Mouse (Mus musculus): ENCODE data around the gene Thada.

The Thada gene

DNA sequence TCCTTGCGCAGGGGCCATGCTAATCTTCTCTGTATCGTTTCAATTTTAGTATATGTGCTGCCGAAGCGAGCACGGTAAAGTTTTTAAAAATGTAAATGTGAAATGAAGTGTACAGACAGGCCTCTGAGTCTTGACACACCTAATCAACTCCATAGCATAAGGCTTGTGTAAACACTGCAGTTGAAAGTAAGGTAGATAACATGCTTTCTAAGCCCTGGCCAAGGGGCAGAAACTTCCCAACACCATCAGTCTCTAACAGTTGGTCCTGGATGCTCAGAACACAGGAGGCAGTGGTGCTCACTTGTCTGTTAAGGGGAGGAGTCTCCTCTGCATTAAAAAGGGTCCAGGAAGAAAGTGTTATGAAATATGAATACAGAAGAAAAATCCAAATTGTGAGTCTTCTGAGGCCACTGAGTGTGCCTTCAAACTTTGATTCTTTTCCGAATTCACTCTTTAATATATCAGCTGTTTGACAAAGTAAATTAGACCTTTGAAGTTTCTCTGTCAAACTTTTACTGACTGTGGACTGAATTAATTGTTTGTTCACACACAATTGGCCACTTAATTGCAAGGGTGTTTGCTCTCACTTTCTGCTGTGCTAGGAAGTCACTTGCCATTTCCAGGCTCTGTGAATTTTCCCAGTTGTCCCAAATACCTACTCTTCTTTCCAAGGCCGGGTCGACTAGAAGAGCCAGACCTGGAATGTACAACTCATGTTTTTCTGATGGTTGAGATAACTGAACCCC lies 178.2 kb downstream of the Thada start:
- no peaks in the 10 kb centered on the region for H3K27me3 ChIP-seq (ENCODE audit: control insufficient read depth, insufficient read depth, low read length, poor library complexity, severe bottlenecking)
- DNase-seq (ENCODE audit: low read depth, low spot score) = no peak
- H3K36me3 ChIP-seq (ENCODE audit: control insufficient read depth, insufficient read depth, low read length, poor library complexity, severe bottlenecking) = peaks cover 4% of the 10 kb centered on the region; the same call in 1 of the 2 replicates

DNA sequence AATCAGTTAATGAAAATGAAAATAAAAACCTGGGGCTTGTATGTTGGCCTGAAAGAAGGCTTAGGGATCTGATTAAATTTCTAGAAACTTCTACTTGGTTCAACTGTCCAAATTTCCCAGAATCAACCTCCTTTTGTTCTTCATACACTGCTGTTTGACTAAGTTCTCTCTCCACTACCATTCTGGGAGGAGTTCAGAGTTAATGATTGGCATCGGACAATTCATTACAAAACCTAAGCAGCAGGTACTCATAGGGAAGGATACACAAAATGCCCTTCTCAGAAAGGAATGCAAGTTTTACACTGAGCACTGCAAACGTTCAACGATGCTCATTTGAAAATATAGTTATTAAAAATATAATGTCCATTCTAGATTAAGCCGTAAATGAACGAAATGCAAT lies 179.5 kb downstream of the Thada start:
- peaks cover 4% of the 10 kb centered on the region; the same call in 1 of the 2 replicates for H3K36me3 ChIP-seq (ENCODE audit: control insufficient read depth, insufficient read depth, low read length, poor library complexity, severe bottlenecking)
- H3K27me3 ChIP-seq (ENCODE audit: control insufficient read depth, insufficient read depth, low read length, poor library complexity, severe bottlenecking) = no peaks in the 10 kb centered on the region
- DNase-seq (ENCODE audit: low read depth, low spot score) = no peak

DNA sequence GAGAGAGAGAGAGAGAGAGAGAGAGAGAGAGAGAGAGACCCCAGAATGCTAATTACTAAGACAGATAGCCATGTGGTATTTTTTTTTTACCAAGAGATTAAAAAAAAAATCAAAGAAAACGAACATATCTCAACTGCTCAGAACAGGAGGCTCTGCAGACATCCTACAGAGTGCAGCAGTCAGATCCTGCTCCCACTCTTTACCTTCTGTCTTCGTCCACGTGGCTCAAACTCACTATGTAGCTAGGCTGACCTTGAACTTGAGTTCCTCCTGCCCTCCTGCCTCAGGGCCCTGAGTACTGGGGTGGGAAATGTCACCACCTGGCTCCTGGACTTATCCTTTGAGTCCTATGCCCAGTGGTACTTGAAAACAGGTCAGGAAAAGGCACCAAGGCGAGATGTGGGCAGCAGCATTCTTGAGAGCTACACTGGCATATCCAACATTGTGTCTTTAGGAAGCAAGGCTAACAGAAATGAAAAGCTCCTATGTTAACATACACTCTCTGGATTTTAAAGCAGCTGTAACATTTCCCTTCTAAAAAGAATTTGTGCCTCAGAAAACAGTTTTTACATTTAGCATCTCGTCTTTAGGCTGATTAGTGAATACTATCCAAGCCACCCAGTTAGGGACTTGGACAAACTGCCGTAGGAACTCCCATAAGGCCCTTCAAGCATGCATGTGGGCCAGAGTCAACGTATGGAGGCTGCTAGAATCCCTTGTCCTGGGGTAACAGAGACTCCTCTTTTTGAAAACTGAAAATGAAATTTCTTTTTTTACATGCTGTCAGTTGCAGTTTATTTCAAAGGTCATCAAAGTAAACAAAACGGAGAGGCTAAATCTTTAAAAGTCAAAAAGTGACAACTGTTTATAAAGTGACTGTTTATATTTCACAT lies 183.4 kb downstream of the Thada start:
- no peaks in the 10 kb centered on the region for H3K27me3 ChIP-seq (ENCODE audit: control insufficient read depth, insufficient read depth, low read length, poor library complexity, severe bottlenecking)
- H3K36me3 ChIP-seq (ENCODE audit: control insufficient read depth, insufficient read depth, low read length, poor library complexity, severe bottlenecking) = peaks cover 4% of the 10 kb centered on the region; the same call in 1 of the 2 replicates
- no peak for DNase-seq (ENCODE audit: low read depth, low spot score)

DNA sequence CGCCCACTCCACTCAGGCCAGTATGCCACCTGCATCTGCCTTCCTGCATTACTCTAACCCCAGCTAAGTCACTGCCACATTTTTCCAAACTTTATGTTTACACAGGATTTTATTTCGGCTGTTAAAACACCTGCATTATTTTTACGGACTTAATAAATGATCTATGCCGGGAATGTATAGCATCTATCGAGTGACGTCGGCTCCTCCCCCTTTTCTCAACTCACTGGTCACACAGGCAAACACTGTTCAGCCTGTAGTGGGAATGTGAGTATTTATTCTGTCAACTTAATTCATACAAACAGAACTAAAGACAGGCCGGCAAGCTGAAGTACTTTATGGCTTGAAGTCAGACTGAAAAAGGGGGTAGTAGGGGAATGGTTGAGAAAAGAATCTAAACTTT lies 187.0 kb downstream of the Thada start:
- no peak for DNase-seq (ENCODE audit: low read depth, low spot score)
- Histone ChIP-seq H3K27me3 (ENCODE audit: control insufficient read depth, insufficient read depth, low read length, poor library complexity, severe bottlenecking) (no peaks in the 10 kb centered on the region), H3K36me3 (ENCODE audit: control insufficient read depth, insufficient read depth, low read length, poor library complexity, severe bottlenecking) (peaks cover 4% of the 10 kb centered on the region; the same call in 1 of the 2 replicates)

DNA sequence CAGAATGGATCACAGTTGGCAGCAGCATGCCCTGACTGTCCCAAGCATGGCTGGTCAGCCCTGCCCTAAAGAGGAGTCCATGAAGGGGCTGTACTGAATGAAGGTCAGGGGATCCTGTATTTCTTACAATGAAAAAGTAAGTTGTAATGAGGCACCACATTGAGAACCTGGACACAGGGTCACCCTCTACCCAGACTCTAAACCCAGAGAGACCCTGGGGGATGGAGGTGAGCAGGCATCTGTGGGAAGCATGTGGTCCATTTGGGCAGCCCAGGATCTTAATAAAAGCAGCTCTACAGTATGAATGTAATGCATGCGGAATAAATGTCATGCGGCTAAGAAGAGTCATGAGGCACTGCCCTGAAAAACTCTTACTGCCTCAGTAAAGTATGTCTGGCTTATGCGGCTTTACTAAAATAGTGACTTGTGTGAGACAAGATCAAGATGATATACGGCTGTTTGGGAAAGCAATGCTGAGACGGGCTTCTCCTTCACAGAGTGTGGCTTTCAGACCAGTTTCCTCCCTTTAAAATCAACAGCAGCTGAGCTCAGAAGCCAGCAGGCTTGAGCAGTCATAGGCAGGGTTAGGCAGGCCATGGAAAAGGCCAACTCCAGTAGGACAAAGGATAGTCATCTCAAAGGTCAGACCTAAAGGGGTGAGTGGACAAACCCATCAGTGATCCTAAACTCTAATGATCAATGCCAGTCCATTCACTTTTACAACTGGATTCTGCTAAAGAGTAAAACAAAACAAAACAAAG lies 187.6 kb downstream of the Thada start:
- no peak for DNase-seq (ENCODE audit: low read depth, low spot score)
- peaks cover 2% of the 10 kb centered on the region; the same call in 1 of the 2 replicates for H3K36me3 ChIP-seq (ENCODE audit: control insufficient read depth, insufficient read depth, low read length, poor library complexity, severe bottlenecking)

DNA sequence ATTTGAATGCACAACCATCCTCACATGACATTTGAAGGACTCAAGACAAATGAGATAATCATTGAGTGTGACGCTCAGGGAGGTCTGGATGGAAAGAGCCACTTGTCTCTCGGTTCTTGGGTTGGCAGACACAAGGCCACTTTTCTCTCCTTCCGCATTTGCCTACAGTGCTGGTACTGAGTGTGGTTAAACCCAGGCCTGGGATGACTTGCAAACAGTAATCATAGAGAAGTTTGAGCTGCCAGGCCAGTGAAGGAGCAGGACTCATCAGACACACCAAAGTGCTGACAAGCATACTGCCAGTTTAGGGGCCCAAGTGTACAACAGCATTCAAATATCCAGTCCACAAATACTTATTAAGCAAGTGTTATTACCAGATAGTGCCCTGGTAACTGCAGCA lies 191.0 kb downstream of the Thada start:
- DNase-seq (ENCODE audit: low read depth, low spot score) = no peak

More for the DNA sequence above, 187.6 kb downstream of the Thada start:
- H3K27me3 ChIP-seq (ENCODE audit: control insufficient read depth, insufficient read depth, low read length, poor library complexity, severe bottlenecking) = no peaks in the 10 kb centered on the region

DNA sequence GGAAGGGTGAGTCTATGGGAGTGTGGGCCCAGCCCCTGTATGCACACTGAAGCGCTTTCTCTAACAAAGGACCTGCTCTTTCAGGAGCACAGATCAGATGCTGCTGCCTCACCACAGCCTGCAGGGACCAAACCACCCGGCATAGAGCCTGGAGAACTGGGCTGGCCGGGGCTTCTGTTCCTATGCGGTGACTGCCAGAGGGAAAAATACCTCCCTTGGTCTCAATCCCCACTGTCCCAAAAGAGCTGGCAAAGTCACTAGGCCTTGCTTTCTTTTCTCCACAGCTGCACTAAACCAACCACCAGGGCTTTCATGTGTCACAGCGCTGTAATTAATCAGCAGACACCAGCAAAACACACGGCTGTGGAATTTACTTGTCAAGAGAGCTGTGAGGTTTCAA lies 191.8 kb downstream of the Thada start:
- DNase-seq (ENCODE audit: low read depth, low spot score) = no peak
- Histone ChIP-seq H3K36me3 (ENCODE audit: control insufficient read depth, insufficient read depth, low read length, poor library complexity, severe bottlenecking) (no peaks in the 10 kb centered on the region), H3K27me3 (ENCODE audit: control insufficient read depth, insufficient read depth, low read length, poor library complexity, severe bottlenecking) (no peaks in the 10 kb centered on the region)

More for the DNA sequence above, 191.0 kb downstream of the Thada start:
- H3K27me3 ChIP-seq (ENCODE audit: control insufficient read depth, insufficient read depth, low read length, poor library complexity, severe bottlenecking) = no peaks in the 10 kb centered on the region
- H3K36me3 ChIP-seq (ENCODE audit: control insufficient read depth, insufficient read depth, low read length, poor library complexity, severe bottlenecking) = no peaks in the 10 kb centered on the region

DNA sequence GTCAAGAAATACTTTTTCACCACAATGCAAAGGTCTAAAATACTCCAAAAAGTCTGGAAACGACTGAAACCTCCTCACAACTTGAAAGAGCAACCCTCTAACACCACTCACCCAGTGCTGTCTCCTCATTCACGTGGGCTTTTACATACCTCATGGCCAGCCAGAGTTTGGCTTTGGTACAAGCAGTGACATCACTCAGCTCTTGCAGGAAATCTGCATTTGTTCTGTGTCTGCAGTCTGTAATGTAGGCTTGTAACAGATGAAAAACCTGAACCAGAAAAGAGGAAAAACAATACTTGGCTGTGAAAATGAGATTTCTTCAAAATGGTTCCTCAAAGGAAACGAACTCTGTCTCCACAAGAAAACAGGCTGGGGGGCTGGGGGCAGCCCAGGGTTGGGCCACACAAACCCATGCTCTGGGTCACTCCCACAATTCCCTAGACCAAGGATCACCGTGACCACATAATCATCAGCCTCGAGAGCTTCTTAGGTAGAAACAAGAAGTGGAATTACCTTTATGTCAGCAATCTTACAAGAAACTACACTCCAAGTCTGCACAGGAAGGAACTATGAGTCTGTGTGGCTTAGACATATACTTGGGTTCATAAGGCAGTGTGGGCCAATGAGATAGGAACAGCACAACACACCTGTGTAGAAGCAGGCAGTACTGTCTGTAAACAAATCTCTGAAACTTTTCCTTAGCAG lies 193.3 kb downstream of the Thada start:
- no peak for DNase-seq (ENCODE audit: low read depth, low spot score)
- H3K36me3 ChIP-seq (ENCODE audit: control insufficient read depth, insufficient read depth, low read length, poor library complexity, severe bottlenecking) = no peaks in the 10 kb centered on the region
- no peaks in the 10 kb centered on the region for H3K27me3 ChIP-seq (ENCODE audit: control insufficient read depth, insufficient read depth, low read length, poor library complexity, severe bottlenecking)

DNA sequence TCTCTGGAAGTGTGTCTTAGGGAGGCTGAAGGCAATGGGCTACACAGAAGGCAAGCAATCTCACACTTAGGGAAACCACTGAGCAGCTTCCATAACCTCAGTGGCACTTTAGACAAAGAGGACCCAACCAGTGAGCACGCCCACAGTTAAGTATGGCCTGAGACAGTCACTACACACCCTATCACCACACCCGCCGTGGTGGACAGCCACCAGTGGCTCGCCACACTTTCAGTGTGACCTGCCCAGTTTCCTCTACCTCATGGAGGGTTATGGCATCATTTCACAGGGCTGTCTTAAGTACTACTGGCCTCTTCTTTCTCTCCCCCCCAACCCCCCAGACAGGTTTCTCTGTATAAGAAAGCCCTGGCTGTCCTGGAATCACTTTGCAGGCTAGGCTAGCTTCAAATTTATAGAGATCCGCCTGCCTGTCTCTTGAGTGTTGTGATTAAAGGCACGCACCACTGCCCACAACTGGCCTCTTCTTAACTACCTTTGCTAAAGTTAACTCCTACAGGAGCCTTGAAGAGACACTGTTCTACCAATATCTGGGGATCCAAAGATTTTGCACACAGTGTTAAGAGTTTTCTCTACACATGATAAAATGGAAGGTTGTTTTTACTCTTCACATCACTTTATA lies 194.3 kb downstream of the Thada start:
- H3K36me3 ChIP-seq (ENCODE audit: control insufficient read depth, insufficient read depth, low read length, poor library complexity, severe bottlenecking) = no peaks in the 10 kb centered on the region
- no peak for DNase-seq (ENCODE audit: low read depth, low spot score)

DNA sequence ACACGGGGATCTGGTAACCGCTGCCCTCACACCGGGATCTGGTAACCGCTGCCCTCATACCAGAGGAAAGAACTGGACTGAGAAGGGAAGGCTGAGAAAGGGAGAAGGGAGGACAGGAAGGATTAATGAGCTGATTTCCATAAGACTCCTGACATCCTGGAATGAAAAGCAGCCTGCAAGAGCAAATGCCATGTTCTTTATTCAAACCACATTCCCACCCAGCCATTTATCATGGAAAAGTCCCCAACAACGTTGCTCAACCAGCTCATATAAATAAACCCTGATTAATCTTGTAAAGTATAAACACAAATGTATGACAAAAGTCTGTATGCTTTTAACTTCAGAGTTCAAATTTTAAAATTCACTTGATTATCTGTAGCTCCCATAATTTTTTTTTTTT lies 196.3 kb downstream of the Thada start:
- Histone ChIP-seq H3K36me3 (ENCODE audit: control insufficient read depth, insufficient read depth, low read length, poor library complexity, severe bottlenecking) (no peaks in the 10 kb centered on the region), H3K27me3 (ENCODE audit: control insufficient read depth, insufficient read depth, low read length, poor library complexity, severe bottlenecking) (no peaks in the 10 kb centered on the region)
- DNase-seq (ENCODE audit: low read depth, low spot score) = no peak

More for the DNA sequence above, 194.3 kb downstream of the Thada start:
- H3K27me3 ChIP-seq (ENCODE audit: control insufficient read depth, insufficient read depth, low read length, poor library complexity, severe bottlenecking) = no peaks in the 10 kb centered on the region

DNA sequence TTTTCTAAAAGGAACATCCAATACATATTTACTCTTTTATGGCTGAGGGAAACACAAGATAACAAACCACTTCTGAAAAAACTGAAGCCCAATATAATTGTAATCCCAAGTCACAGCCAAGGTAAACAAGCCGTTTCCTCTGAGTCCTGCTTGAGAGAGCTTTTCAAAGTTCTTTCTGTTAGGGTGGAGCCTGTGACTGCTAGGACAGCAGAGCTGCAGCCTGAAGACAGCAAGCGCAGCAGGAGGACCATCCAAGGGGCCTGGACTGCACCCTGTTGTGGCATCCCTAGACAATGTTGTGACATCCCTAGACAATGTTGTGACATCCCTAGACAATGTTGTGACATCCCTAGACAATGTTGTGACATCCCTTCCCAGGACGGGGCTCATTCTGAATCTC lies 197.6 kb downstream of the Thada start:
- no peaks in the 10 kb centered on the region for H3K36me3 ChIP-seq (ENCODE audit: control insufficient read depth, insufficient read depth, low read length, poor library complexity, severe bottlenecking)
- no peak for DNase-seq (ENCODE audit: low read depth, low spot score)
- no peaks in the 10 kb centered on the region for H3K27me3 ChIP-seq (ENCODE audit: control insufficient read depth, insufficient read depth, low read length, poor library complexity, severe bottlenecking)

DNA sequence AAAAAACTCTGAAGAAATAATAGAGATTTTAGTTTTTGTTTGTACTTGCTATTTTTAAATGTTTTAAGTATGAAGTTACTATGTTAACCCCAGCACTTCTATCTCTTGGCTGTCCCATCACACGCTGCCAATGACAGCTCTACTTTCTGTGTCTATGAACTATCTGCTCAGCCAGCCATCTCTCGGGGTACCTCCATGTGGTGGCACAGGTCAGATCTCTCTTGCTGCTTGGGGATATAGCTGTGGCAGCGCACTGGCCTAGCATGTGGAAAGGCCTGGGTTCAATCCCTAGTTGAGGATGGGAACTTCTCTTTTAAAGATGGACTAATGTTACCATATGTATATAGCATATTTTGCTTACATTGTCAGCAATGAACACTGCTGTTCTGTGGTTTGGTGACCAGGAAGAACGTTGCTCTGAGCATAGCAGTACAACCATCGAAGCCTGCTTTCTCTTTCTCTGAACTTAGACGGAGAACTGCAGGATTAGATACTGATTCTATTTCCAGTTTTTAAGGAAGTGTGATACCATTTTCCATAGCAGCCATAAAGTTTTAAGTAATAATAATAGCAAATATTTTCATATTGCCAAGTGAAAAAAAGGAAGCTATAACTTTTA lies 198.4 kb downstream of the Thada start:
- no peaks in the 10 kb centered on the region for H3K27me3 ChIP-seq (ENCODE audit: control insufficient read depth, insufficient read depth, low read length, poor library complexity, severe bottlenecking)
- DNase-seq (ENCODE audit: low read depth, low spot score) = no peak
- no peaks in the 10 kb centered on the region for H3K36me3 ChIP-seq (ENCODE audit: control insufficient read depth, insufficient read depth, low read length, poor library complexity, severe bottlenecking)

DNA sequence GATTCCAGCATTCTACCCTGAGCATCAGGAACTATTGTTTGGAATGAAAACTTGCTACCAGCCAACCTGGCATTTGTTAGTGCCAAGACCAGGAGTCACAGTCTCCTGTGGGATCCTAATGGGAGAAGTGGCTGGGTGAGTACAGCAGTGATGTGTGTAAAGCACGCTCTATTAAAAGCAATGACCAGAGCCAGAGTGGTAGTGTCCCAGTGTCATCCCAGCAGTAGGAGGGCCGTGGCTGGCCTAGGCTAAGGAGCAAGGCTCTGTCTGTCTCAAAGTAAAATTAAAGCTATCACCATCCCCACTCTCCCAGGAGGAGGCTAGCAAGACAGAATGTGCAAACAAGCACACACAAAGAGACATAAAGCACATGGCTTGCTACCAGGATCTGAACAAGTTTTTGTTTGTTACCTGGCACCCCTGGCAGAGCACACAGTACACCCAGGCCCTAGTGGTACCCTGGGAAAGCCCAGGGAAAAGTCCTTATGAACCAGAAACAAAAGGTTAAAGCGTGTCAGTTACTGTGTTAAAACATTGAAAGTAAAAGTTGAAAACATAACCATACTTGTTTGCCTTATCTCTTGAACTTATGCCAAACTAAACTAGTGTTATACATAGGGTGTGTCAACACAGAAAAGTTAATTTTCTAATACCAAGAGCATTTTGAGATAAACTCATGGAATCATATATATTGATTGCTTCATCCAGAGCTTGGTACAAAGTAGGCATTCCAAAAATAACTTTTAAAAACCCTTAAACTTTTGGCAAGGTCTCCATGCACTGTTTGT lies 199.7 kb downstream of the Thada start:
- Histone ChIP-seq H3K36me3 (ENCODE audit: control insufficient read depth, insufficient read depth, low read length, poor library complexity, severe bottlenecking) (no peaks in the 10 kb centered on the region), H3K27me3 (ENCODE audit: control insufficient read depth, insufficient read depth, low read length, poor library complexity, severe bottlenecking) (no peaks in the 10 kb centered on the region)
- DNase-seq (ENCODE audit: low read depth, low spot score) = no peak

All from splenic B cell, adult 2 months (primary cell).